Mouse (Mus musculus) liver, postnatal 0 days (tissue): ENCODE measurements at regions not wholly inside any gene's neighbourhood (a gene's known extent, or its start where the extent isn't known, plus 50 kb on each side); places are given as distances from the start of the nearest gene placed in this dataset.

Experiments
- ATAC-seq: fragments of 200-750 bp; cut with Nextera tagmentation; 2 replicates; pipeline ENCODE4 v1.8.0; 2017; ENCODE audit warnings: mild to moderate bottlenecking, moderate library complexity
- DNase-seq: peaks from one replicate; pipeline ENCODE4 v3.0.0-alpha.2; 2016
- H3K27ac ChIP-seq: fragments of 300-500 bp; sonication (generic); 2 replicates; pipeline ENCODE4 v1.5.1; 2014; ENCODE audit warnings: antibody characterized with exemption, moderate library complexity, mild to moderate bottlenecking, low read depth
- H3K27me3 ChIP-seq: fragments of 300-500 bp; sonication (generic); 2 replicates; pipeline ENCODE4 v1.6.1; 2014; ENCODE audit warnings: low read length, control low read depth, mixed read lengths; ENCODE audit not compliant: insufficient read depth
- H3K36me3 ChIP-seq: fragments of 300-500 bp; sonication (generic); replicated peaks from 2 replicates; pipeline ENCODE4 v1.6.1; 2014; ENCODE audit warnings: mild to moderate bottlenecking, control low read depth, low read length, moderate library complexity, mixed read lengths; ENCODE audit not compliant: insufficient read depth
- H3K4me1 ChIP-seq: fragments of 300-500 bp; sonication (generic); 2 replicates; pipeline ENCODE4 v1.6.1; 2014; ENCODE audit warnings: antibody characterized with exemption, mild to moderate bottlenecking, control low read depth; ENCODE audit not compliant: insufficient read depth
- H3K4me2 ChIP-seq: fragments of 300-500 bp; sonication (generic); 2 replicates; pipeline ENCODE4 v1.6.1; 2014; ENCODE audit warnings: low read depth, mild to moderate bottlenecking, low read length, moderate library complexity, mixed read lengths
- H3K4me3 ChIP-seq: fragments of 300-500 bp; sonication (generic); 2 replicates; pipeline ENCODE4 v1.5.1; 2014; ENCODE audit warnings: low read depth, low read length
- H3K9ac ChIP-seq: fragments of 300-500 bp; sonication (generic); replicated peaks from 2 replicates; pipeline ENCODE4 v1.6.1; 2014; ENCODE audit warnings: mild to moderate bottlenecking, moderate library complexity
- H3K9me3 ChIP-seq: fragments of 300-500 bp; sonication (generic); 2 replicates; pipeline ENCODE4 v1.6.1; 2016; ENCODE audit warnings: mild to moderate bottlenecking, control low read depth, low read length, mixed read lengths
- EP300 ChIP-seq: IDR thresholded peaks from 2 replicates; pipeline ENCODE4 v1.6.1; 2016; ENCODE audit warnings: antibody characterized with exemption, low read depth, mild to moderate bottlenecking
- WGBS: fragments of 180-500 bp; shearing (Covaris S2); extraction: QIAGEN DNeasy Blood & Tissue Kit; methylation state at CpG from one replicate; pipeline ENCODE4 v1.1.7; 2014; ENCODE audit not compliant: insufficient replicate concordance; 5-methylcytosine and 5-hydroxymethylcytosine counted together

DNA sequence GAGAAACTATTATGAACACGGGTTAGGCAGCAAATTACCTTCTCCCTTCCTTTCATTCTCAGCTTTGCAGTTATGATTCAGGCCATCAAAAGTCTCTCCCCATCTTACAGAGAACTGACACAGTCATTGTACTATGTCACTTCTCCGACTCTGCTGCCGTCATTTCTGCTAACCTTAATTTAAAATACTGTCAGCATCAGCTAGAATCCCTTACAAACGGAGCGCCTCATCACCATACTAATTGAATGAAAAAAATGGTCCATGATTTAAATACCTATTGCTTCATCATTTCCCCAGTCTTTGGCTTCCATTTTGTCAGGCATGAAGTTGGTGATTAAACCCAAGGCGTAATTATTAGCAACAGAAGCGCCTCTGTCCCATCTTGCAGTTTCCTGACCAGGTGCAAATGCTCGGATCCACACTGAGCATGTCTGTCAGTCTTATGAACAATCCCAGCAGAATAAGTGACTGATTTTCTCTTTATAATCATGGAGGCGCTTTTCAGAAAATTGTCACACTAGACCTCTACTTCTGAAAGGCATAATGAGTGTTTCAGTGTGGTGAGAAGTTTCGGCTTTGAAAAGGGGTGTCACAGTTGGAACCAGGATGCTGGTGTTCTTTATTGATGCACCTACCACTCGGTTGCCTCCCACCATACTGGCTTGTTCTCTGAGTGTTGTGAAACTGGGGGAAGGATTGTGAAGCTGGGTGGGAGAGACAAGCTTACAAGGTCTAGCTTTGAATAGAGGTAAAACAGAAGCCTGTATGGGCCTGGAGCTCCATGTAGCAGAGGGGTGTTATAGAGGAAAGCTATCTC is 52.4 kb upstream of the Npy start:
- Histone ChIP-seq H3K4me1 (no peaks in the 10 kb centered on the region), H3K36me3 (no peaks in the 10 kb centered on the region), H3K4me2 (no peak overlapping the region), H3K9me3 (no peaks in the 10 kb centered on the region), H3K9ac (no peak overlapping the region), H3K27ac (no peak overlapping the region), H3K4me3 (no peak overlapping the region), H3K27me3 (no peaks in the 10 kb centered on the region)
- no peak for TF ChIP-seq EP300
- 73% methylated on average over 11 of the region's 11 CpGs for WGBS
- DNase-seq, result no peak
- no peak for ATAC-seq
